Mouse (Mus musculus): ENCODE measurements at regions not wholly inside any gene's neighbourhood (a gene's known extent, or its start where the extent isn't known, plus 50 kb on each side); places are given as distances from the start of the nearest gene placed in this dataset.

DNA sequence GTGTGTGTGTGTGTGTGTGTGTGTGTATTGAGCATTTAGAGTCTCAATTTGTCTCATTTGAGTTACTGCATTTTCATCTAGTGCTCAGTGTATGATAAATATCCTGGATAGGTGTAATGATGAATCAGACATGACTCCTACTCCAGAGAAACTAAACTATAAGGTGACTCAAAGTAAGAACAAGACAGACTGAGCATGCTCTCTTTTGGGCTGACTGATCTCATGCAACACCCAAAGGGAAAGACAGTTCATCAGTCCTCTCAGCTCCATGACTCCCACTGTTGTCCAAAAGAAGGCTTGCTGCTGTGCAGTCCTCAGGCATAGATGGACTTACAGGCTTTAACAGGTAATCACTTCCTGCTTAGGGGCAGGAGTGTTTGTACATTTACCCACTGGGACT is 132.7 kb upstream of the Itga4 start:
- TF ChIP-seq CTCF (IDR thresholded peaks at IDR 0.05; ENCODE audit: extremely low read depth, insufficient read depth, insufficient read length, insufficient replicate concordance) (no peak), POLR2A (IDR thresholded peaks at IDR 0.05; ENCODE audit: low read depth, low read length) (no peak)
